Mouse (Mus musculus): Measurements from ENCODE around the gene H6pd. TPM values are rescaled to one million over a fixed set of nuclear protein-coding genes. Genes with fewer than 3 reads are reported as not detected.

Gene H6pd
- polyA plus RNA-seq, 1 experiment from 2014 or later: 18.5 TPM

Other genes starting within 250 kb of the H6pd start
- 14.2 and 16.0 TPM in 2 replicates for gene Slc25a33, start 234.7 kb downstream of the H6pd start, polyA plus RNA-seq (2015; fragmentation: Nextera tagmentation; extraction: Ambion mirVana)
- 11.7 and 12.7 TPM in 2 replicates for gene Spsb1, start 54.0 kb downstream of the H6pd start, polyA plus RNA-seq (2015; fragmentation: Nextera tagmentation; extraction: Ambion mirVana)
- 0.51 and 0.53 TPM in 2 replicates for gene Gpr157, start 78.3 kb upstream of the H6pd start, polyA plus RNA-seq (2015; fragmentation: Nextera tagmentation; extraction: Ambion mirVana)
- gene Slc2a5, start 110.3 kb upstream of the H6pd start, polyA plus RNA-seq (2015; fragmentation: Nextera tagmentation; extraction: Ambion mirVana): 1.6 and 2.7 TPM in 2 replicates
- not detected in 2 replicates for gene Slc2a7, start 139.9 kb upstream of the H6pd start, polyA plus RNA-seq (2015; fragmentation: Nextera tagmentation; extraction: Ambion mirVana)
- gene Car6, start 192.3 kb upstream of the H6pd start, polyA plus RNA-seq (2015; fragmentation: Nextera tagmentation; extraction: Ambion mirVana): not detected in 2 replicates
- gene Eno1, start 227.7 kb upstream of the H6pd start, polyA plus RNA-seq (2015; fragmentation: Nextera tagmentation; extraction: Ambion mirVana): 1,865 and 1,947 TPM in 2 replicates

All from kidney, embryonic 15.5 days (tissue).